Mouse (Mus musculus) embryonic fibroblast, embryonic 13.5 days (primary cell): ENCODE measurements around the gene Mettl16. TPM values are rescaled to one million over a fixed set of nuclear protein-coding genes. Genes with fewer than 3 reads are reported as not detected.
"Not testable (repeated sequence)": the region's sequence is repeated elsewhere in the genome, so short reads cannot be mapped to it uniquely, and the experiment has no call there.

Experiments
- H3K27ac ChIP-seq: 2 replicates; pipeline ENCODE4 v1.5.1; 2012; ENCODE audit warnings: low read length, control low read depth, inconsistent platforms; ENCODE audit not compliant: insufficient read depth
- H3K4me1 ChIP-seq: 2 replicates; pipeline ENCODE4 v1.6.1; 2011; ENCODE audit warnings: low read length; ENCODE audit not compliant: control insufficient read depth, insufficient read depth
- H3K4me3 ChIP-seq: 2 replicates; pipeline ENCODE4 v1.5.1; 2011; ENCODE audit warnings: mild to moderate bottlenecking, control low read depth, low read length; ENCODE audit not compliant: insufficient read depth
- CTCF ChIP-seq: IDR thresholded peaks from 2 replicates; pipeline ENCODE4 v1.5.1; 2011; ENCODE audit warnings: mild to moderate bottlenecking, control low read depth, low read length, moderate library complexity, borderline replicate concordance; ENCODE audit not compliant: insufficient read depth
- POLR2A ChIP-seq: IDR thresholded peaks from 2 replicates; pipeline ENCODE4 v1.6.1; 2011; ENCODE audit warnings: low read depth, mild to moderate bottlenecking, control low read depth, low read length, moderate library complexity
- polyA plus RNA-seq: library from polyadenylated mRNA; stranded (reverse); fragments of >200 nt; gene quantifications from 2 replicates; pipeline ENCODE4 v1.2.4, GENCODE M21; 2011; ENCODE audit warnings: low read depth; ENCODE audit not compliant: missing spikeins, insufficient read length

Mettl16 gene
- polyA plus RNA-seq, 1 experiment: 29.1 TPM

DNA sequence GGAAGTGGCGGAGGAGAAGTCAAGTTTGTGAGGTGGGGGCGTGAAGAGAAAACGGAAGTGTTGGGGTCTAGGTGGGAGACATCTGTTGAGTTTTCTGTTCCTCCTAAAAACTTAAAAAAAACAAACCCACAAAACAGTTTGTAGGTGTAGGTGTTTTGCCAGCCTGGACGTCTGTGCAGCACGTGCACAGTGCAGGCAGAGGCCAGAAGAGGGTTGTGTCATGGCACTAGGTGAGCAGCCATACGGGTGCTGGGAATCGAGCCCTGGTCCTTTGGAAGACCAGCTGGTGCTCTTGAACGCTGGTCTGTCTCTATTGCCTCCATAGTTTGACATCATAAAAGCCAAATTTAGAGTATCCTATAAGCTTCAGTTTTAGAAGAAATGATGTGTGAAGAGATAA, 604 bp downstream of the Mettl16 start:
- TF ChIP-seq POLR2A: no peak
- no peak for TF ChIP-seq CTCF
- H3K4me1 ChIP-seq: no peaks in the 10 kb centered on the region; the same call in 1 of the 2 replicates
- H3K27ac ChIP-seq: peak overlapping the region; percentile 56; the same call in 1 of the 2 replicates
- H3K4me3 ChIP-seq: peak overlapping the region; percentile 66

- no peak overlapping the region for H3K27ac ChIP-seq
- TF ChIP-seq POLR2A: no peak
- TF ChIP-seq CTCF: no peak
Observed at GRCm38 (mm10) chr11:74771650-74772049, 1.0 kb downstream of the Mettl16 start.

DNA sequence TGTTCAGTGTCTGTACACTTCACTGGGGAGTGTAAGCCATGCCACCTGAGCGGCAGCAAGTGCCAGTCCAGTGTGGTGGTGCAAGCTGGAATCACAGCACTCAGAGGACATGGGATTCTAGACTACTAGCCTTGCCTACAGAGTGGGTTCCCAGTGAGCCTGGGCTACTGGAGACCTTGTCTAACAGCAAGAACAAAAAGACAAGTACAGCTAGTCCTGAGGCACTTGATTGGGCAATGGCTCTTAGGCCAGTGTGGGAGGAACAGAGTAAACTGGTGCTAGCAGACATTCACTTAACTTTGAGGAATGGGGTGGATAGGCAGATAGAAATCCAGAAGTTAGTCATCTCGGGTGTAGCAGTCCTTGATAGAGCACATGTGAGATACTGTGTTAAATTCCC, 1.8 kb downstream of the Mettl16 start:
- no peak overlapping the region for H3K4me3 ChIP-seq
- no peaks in the 10 kb centered on the region; the same call in 1 of the 2 replicates for H3K4me1 ChIP-seq
- H3K27ac ChIP-seq: no peak overlapping the region
- TF ChIP-seq POLR2A (no peak), CTCF (no peak)

More at GRCm38 (mm10) chr11:74771650-74772049, 1.0 kb downstream of the Mettl16 start:
- H3K4me3 ChIP-seq: peak overlapping the region; percentile 66
- no peaks in the 10 kb centered on the region; the same call in 1 of the 2 replicates for H3K4me1 ChIP-seq

DNA sequence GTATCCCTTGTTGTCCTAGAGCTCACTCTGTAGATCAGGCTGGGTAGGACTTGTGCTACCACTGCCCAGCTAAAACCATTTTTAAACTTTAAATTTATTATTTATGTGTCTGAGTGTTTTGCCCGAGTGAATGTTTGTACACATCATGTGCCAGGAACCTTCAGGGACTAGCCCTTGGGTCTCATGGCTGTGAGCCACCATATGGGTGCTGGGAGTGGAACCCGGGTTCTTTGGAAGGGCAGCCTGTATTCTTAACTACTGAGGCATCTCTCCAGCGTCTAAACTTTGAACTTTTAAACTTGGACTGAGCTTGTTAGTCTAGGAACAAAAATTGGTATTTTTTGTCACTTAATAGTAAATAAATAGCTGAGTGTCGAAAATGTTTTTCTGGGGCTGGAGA, 22.2 kb downstream of the Mettl16 start:
- Histone ChIP-seq H3K4me3 (no peak overlapping the region), H3K27ac (no peak overlapping the region), H3K4me1 (no peaks in the 10 kb centered on the region)
- TF ChIP-seq CTCF (no peak), POLR2A (no peak)

DNA sequence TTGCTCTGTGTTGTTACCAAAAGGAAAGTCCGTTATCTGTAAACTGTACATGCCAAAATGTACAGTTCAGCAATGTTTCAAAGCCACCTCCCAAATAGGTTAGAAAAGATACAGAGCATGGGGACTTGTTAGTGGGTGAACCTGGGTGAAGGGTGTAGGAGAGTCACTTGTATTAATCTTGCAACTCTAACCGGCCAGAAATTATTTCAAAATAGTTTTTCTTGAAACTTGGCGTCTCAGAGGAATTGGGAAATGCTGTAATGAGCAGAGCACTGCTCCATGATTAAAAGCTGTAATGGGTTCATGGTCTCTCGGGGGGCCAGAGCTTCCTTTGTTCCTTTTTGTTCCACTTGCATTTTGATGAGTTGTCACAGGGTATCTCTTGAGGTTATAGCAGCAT, 30.0 kb downstream of the Mettl16 start:
- Histone ChIP-seq H3K27ac (no peak overlapping the region), H3K4me3 (no peak overlapping the region), H3K4me1 (no peaks in the 10 kb centered on the region)
- TF ChIP-seq CTCF: no peak
- no peak for TF ChIP-seq POLR2A

GRCm38 (mm10) chr11:74804081-74804627, 33.5 kb downstream of the Mettl16 start:
- H3K4me1 ChIP-seq: no peaks in the 10 kb centered on the region
- H3K27ac ChIP-seq: no peak overlapping the region
- no peak for TF ChIP-seq CTCF
- TF ChIP-seq POLR2A: no peak
- H3K4me3 ChIP-seq: no peak overlapping the region

- H3K27ac ChIP-seq: no peak overlapping the region
- H3K4me1 ChIP-seq: no peaks in the 10 kb centered on the region
- H3K4me3 ChIP-seq: no peak overlapping the region
- TF ChIP-seq CTCF (no peak), POLR2A (no peak)
Observed at GRCm38 (mm10) chr11:74807246-74807882, 36.7 kb downstream of the Mettl16 start.

DNA sequence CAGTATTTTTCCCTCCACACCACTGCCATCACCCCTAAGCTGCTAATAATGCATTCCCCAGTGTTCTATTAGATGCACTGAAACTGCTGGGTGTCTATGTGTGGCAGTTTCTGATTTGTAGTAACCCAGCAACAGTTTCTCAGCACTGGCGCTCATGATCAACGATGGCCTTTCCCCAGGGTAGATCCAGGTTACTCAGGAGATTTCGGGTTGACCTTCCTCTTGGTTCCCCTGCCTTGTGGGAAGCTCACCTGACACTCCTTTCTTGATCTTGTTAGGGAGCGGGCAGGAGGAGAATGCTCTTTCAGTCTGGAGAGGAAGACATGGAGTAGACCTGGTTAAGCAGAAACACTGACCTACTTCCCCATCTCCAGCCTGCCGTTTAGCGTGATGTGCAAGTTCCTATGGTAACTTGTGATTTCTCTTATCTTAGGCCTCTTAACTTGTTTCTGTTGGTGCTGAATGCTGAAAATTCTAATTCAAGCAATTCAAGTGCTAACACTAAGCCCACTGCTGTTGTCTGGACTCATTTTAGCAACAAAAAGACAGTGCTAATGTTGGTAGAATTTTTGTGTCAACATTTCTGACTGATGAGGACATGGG, 37.7 kb downstream of the Mettl16 start:
- TF ChIP-seq POLR2A (no peak), CTCF (no peak)
- Histone ChIP-seq H3K27ac (no peak overlapping the region), H3K4me3 (no peak overlapping the region), H3K4me1 (no peaks in the 10 kb centered on the region)

GRCm38 (mm10) chr11:74810134-74810533, 39.5 kb downstream of the Mettl16 start:
- no peak overlapping the region for H3K4me3 ChIP-seq
- H3K27ac ChIP-seq: no peak overlapping the region
- no peaks in the 10 kb centered on the region for H3K4me1 ChIP-seq
- TF ChIP-seq CTCF (no peak), POLR2A (no peak)

- not testable (repeated sequence) for H3K4me3 ChIP-seq, H3K4me1 ChIP-seq, H3K27ac ChIP-seq
Observed at GRCm38 (mm10) chr11:74811027-74811426, 40.4 kb downstream of the Mettl16 start.

DNA sequence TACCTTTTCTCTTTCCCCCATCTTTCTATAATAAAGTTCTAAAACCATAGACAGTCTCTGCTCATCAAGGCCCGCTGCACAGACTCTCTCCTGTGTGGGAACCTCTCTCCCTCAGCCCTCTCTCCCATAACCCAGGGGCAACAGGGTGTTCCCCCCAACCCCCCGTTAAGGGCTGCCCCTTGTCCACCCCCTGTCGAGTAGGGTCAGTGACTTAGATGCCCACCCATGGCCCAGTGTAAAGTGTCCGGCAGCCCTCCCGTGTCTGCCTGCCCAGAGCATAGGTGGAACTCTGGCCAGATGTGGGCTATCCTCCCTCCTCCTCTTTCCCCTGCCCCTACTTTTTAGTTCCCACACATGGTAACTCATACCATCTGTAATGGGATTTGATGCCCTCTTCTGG, 40.9 kb downstream of the Mettl16 start:
- Histone ChIP-seq H3K27ac (no peak overlapping the region), H3K4me1 (no peaks in the 10 kb centered on the region), H3K4me3 (no peak overlapping the region)
- TF ChIP-seq CTCF (no peak), POLR2A (no peak)
